Mouse (Mus musculus): ENCODE results near the gene Lrrc8c. TPM values are rescaled to one million over a fixed set of nuclear protein-coding genes. Genes with fewer than 3 reads are reported as not detected.

The Lrrc8c gene
- polyA plus RNA-seq, 1 experiment from 2014 or later: 15.7 TPM

GRCm38 (mm10) chr5:105650728-105651479 lies 131.7 kb downstream of the Lrrc8c start:
- Histone ChIP-seq H3K9me3 (ENCODE audit: control insufficient read depth, low read length) (no peaks in the 10 kb centered on the region), H3K36me3 (ENCODE audit: control insufficient read depth, insufficient read depth, low read length) (no peaks in the 10 kb centered on the region), H3K4me2 (replicated peaks; ENCODE audit: low read depth, low read length) (no peak overlapping the region), H3K4me1 (replicated peaks; ENCODE audit: control insufficient read depth, insufficient read depth, low read length) (no peaks in the 10 kb centered on the region), H3K4me3 (ENCODE audit: low read depth, low read length) (no peak overlapping the region), H3K27me3 (ENCODE audit: control insufficient read depth, insufficient read depth, low read length) (no peaks in the 10 kb centered on the region), H3K9ac (ENCODE audit: low read depth, low read length) (no peak overlapping the region), H3K27ac (ENCODE audit: low read depth, low read length) (no peak overlapping the region)
- 87% methylated on average over 8 of the region's 8 CpGs for WGBS
- ATAC-seq (ENCODE audit: low FRiP score) (no peak), DNase-seq (ENCODE audit: low spot score) (no peak)

GRCm38 (mm10) chr5:105651561-105651991 lies 132.4 kb downstream of the Lrrc8c start:
- WGBS: 69% methylated on average over 11 of the region's 11 CpGs
- Histone ChIP-seq H3K27me3 (ENCODE audit: control insufficient read depth, insufficient read depth, low read length) (no peaks in the 10 kb centered on the region), H3K9me3 (ENCODE audit: control insufficient read depth, low read length) (no peaks in the 10 kb centered on the region), H3K4me3 (ENCODE audit: low read depth, low read length) (no peak overlapping the region), H3K27ac (ENCODE audit: low read depth, low read length) (no peak overlapping the region), H3K36me3 (ENCODE audit: control insufficient read depth, insufficient read depth, low read length) (no peaks in the 10 kb centered on the region), H3K4me1 (replicated peaks; ENCODE audit: control insufficient read depth, insufficient read depth, low read length) (no peaks in the 10 kb centered on the region), H3K9ac (ENCODE audit: low read depth, low read length) (no peak overlapping the region), H3K4me2 (replicated peaks; ENCODE audit: low read depth, low read length) (no peak overlapping the region)
- ATAC-seq (ENCODE audit: low FRiP score) (no peak), DNase-seq (ENCODE audit: low spot score) (no peak)

DNA sequence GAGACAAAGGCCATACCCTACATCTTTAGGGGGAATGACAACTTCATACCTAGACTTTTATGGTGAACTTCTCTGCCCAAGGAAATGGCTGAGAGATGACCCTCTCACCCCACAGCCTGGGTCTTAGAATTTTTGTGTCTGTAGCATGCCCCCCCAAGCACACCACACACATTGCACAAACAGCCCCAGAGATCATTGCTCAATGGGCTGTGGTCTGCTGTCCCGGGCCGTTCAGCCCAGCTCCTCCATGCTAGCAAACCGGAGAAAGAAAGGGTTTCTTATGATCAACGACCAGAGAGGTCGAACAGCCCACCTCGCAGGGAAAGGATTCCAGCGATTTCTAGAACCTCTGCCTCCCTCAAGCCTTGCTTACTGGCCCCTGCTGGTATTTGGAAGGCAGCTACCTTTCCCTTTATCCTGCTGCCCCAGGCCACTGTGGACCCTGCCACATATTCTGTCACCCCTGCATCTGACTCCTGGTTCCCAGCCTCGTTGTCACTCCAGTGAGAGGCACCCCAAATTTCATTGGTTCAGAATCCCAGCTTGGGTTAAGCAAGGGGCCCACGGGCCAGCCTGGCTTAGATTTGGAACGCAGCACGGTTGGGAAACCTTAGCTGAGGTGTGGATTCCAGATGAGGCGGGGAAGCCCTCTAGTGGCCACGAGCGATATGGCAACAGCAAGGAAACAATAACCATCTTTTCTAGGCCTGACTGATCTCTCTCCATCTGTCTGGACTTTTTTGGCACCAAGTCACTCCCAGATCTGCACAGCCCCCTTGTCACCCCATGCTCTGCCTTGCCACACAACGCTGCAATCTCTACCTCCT lies 135.3 kb downstream of the Lrrc8c start:
- H3K4me2 ChIP-seq (replicated peaks; ENCODE audit: low read depth, low read length): no peak overlapping the region
- no peak overlapping the region for H3K27ac ChIP-seq (ENCODE audit: low read depth, low read length)
- peak; percentile 88 for DNase-seq (ENCODE audit: low spot score)
- H3K4me3 ChIP-seq (ENCODE audit: low read depth, low read length): no peak overlapping the region
- no peak overlapping the region for H3K9ac ChIP-seq (ENCODE audit: low read depth, low read length)
- no peaks in the 10 kb centered on the region for H3K27me3 ChIP-seq (ENCODE audit: control insufficient read depth, insufficient read depth, low read length)
- no peaks in the 10 kb centered on the region for H3K4me1 ChIP-seq (replicated peaks; ENCODE audit: control insufficient read depth, insufficient read depth, low read length)
- H3K9me3 ChIP-seq (ENCODE audit: control insufficient read depth, low read length): no peaks in the 10 kb centered on the region
- H3K36me3 ChIP-seq (ENCODE audit: control insufficient read depth, insufficient read depth, low read length): no peaks in the 10 kb centered on the region
- WGBS: 32% methylated on average over 15 of the region's 15 CpGs
- peak; percentile 82 for ATAC-seq (ENCODE audit: low FRiP score)

GRCm38 (mm10) chr5:105655100-105655734 lies 136.0 kb downstream of the Lrrc8c start:
- WGBS: 67% methylated on average over 12 of the region's 12 CpGs
- DNase-seq (ENCODE audit: low spot score) (no peak), ATAC-seq (ENCODE audit: low FRiP score) (peak; percentile 67)
- Histone ChIP-seq H3K27ac (ENCODE audit: low read depth, low read length) (no peak overlapping the region), H3K4me2 (replicated peaks; ENCODE audit: low read depth, low read length) (no peak overlapping the region), H3K4me3 (ENCODE audit: low read depth, low read length) (no peak overlapping the region), H3K27me3 (ENCODE audit: control insufficient read depth, insufficient read depth, low read length) (no peaks in the 10 kb centered on the region), H3K9ac (ENCODE audit: low read depth, low read length) (no peak overlapping the region), H3K36me3 (ENCODE audit: control insufficient read depth, insufficient read depth, low read length) (no peaks in the 10 kb centered on the region), H3K4me1 (replicated peaks; ENCODE audit: control insufficient read depth, insufficient read depth, low read length) (no peaks in the 10 kb centered on the region), H3K9me3 (ENCODE audit: control insufficient read depth, low read length) (no peaks in the 10 kb centered on the region)

DNA sequence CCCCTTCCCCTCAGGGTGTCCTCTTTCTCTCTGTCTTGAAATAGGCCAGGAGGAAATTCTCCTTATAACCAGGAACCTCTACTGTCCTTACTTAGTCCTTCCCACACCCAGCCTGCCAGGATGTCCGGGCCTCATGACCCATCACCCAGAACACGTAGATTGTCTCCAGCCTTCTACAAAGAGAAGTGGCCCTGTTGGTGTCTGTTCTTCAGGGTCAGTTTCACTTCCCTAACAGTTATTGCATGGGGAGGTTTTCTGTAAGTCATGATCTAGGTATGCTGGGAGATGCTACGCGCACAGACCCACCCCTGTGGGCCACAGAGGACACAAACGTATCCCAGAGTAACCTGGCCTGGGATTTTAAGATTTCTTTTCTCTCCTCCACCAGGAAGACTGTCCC lies 142.7 kb downstream of the Lrrc8c start:
- H3K4me3 ChIP-seq (ENCODE audit: low read depth, low read length): no peak overlapping the region
- ATAC-seq (ENCODE audit: low FRiP score) (no peak), DNase-seq (ENCODE audit: low spot score) (no peak)
- 92% methylated on average over 5 of the region's 5 CpGs for WGBS
- no peaks in the 10 kb centered on the region for H3K27me3 ChIP-seq (ENCODE audit: control insufficient read depth, insufficient read depth, low read length)
- no peaks in the 10 kb centered on the region for H3K36me3 ChIP-seq (ENCODE audit: control insufficient read depth, insufficient read depth, low read length)
- H3K27ac ChIP-seq (ENCODE audit: low read depth, low read length): no peak overlapping the region
- H3K4me1 ChIP-seq (replicated peaks; ENCODE audit: control insufficient read depth, insufficient read depth, low read length): no peaks in the 10 kb centered on the region
- H3K4me2 ChIP-seq (replicated peaks; ENCODE audit: low read depth, low read length): no peak overlapping the region
- no peaks in the 10 kb centered on the region for H3K9me3 ChIP-seq (ENCODE audit: control insufficient read depth, low read length)
- no peak overlapping the region for H3K9ac ChIP-seq (ENCODE audit: low read depth, low read length)

Other genes starting within 250 kb of the Lrrc8c start
- 0.06 TPM in 1 of 2 replicates, not detected in the other for gene Gm43302, start 225.7 kb upstream of the Lrrc8c start, polyA plus RNA-seq (2014; fragmentation: Nextera tagmentation; extraction: Ambion mirVana)
- 0.63 and 0.68 TPM in 2 replicates for gene Gbp6, start 225.7 kb upstream of the Lrrc8c start, polyA plus RNA-seq (2014; fragmentation: Nextera tagmentation; extraction: Ambion mirVana)
- gene Lrrc8b, start 103.6 kb upstream of the Lrrc8c start, polyA plus RNA-seq (2014; fragmentation: Nextera tagmentation; extraction: Ambion mirVana): 10.5 and 11.6 TPM in 2 replicates
- gene Lrrc8d, start 180.6 kb downstream of the Lrrc8c start, polyA plus RNA-seq (2014; fragmentation: Nextera tagmentation; extraction: Ambion mirVana): 24.7 and 25.1 TPM in 2 replicates